Mouse (Mus musculus) lung, adult 2 months (tissue): ENCODE results near the gene Slc38a9. TPM values are rescaled to one million over a fixed set of nuclear protein-coding genes. Genes with fewer than 3 reads are reported as not detected.

Experiments
- DNase-seq: peaks from one replicate; pipeline ENCODE4 v3.0.0; 2022
- H3K4me1 ChIP-seq: fragments of 200-500 bp; 2 replicates; pipeline ENCODE4 v1.6.1; 2011; ENCODE audit warnings: low read length; ENCODE audit not compliant: control insufficient read depth, insufficient read depth
- H3K4me3 ChIP-seq: fragments of 200-500 bp; replicated peaks from 2 replicates; pipeline ENCODE3; 2011; ENCODE audit warnings: low read depth, mild to moderate bottlenecking, control low read depth, low read length; ENCODE audit errors: extremely low read depth
- CTCF ChIP-seq: fragments of 200-500 bp; IDR thresholded peaks from 2 replicates; pipeline ENCODE4 v1.5.1; 2011; ENCODE audit warnings: mild to moderate bottlenecking, low read length, control low read depth; ENCODE audit not compliant: insufficient read depth
- POLR2A ChIP-seq: fragments of 200-500 bp; IDR thresholded peaks from 2 replicates; pipeline ENCODE4 v1.6.1; 2011; ENCODE audit warnings: low read depth, mild to moderate bottlenecking, control low read depth, low read length, borderline replicate concordance; ENCODE audit errors: extremely low read depth
- WGBS: fragments of 180-500 bp; shearing (Covaris S2); methylation state at CpG from one replicate; pipeline ENCODE4 v1.1.7; 2018; 5-methylcytosine and 5-hydroxymethylcytosine counted together
- polyA plus RNA-seq: library from polyadenylated mRNA; depleted of rRNA; stranded (reverse); fragments of >200 nt; gene quantifications from 2 replicates; pipeline ENCODE4 v1.2.3, GENCODE M21; 2012

The Slc38a9 gene
- polyA plus RNA-seq, 1 experiment, result 15.3 TPM

DNA sequence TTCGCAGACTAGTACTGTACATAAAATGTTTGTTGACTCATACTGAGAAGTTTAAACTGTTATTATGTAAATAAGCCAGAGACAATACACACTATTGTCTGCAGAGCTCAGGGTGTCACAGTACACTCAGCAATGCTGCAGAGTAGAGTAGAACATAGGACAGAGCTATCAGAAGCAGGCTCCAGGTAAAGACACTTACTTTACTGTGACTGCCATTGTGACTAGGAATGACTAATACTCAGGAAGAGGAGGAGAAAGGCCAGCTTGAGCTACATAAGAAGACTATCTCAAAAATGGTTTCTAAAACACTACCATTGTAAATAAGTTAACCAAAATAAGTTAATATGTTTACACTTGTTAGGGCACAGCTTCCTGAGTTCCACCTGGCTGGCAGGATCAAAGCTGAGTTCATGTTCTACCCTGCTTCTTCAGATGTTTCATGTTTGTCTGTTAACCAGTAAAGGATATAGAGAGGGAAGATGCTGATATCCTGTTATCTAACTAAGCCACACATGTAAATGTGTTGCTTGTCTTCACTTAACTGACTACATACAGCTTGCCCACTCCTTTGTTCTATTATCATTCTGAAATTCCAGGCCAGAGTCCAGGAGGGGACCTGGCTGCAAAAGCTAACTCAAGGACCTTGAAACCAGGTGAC lies 14.9 kb upstream of the Slc38a9 start:
- no peak for DNase-seq
- no peak overlapping the region for H3K4me3 ChIP-seq
- no peak for TF ChIP-seq CTCF
- TF ChIP-seq POLR2A, result no peak
- 83% methylated on average over 1 of the region's 1 CpGs for WGBS
- H3K4me1 ChIP-seq, result no peaks in the 10 kb centered on the region

DNA sequence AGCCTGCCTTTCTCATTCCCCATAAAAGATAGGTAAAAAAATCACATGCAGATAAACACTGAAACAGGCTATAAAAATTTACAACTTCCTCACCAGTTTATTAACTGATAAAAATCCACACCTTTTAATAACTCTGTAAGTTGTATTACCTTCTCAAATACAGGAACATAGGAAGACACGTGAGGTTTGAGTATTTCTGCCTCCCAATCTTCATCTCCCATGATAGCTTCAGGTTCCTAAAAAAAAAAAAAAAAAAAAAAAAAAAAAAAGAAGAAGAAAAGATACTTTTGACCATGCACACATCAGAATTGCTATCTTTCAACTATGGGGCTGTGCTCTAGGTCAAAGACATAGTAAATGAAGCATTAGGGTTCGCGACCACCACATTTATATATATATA lies 9.4 kb upstream of the Slc38a9 start:
- Histone ChIP-seq H3K4me3 (no peak overlapping the region), H3K4me1 (no peaks in the 10 kb centered on the region)
- no peak for TF ChIP-seq POLR2A
- TF ChIP-seq CTCF, result no peak
- no peak for DNase-seq
- WGBS, result 93% methylated on average over 3 of the region's 3 CpGs

DNA sequence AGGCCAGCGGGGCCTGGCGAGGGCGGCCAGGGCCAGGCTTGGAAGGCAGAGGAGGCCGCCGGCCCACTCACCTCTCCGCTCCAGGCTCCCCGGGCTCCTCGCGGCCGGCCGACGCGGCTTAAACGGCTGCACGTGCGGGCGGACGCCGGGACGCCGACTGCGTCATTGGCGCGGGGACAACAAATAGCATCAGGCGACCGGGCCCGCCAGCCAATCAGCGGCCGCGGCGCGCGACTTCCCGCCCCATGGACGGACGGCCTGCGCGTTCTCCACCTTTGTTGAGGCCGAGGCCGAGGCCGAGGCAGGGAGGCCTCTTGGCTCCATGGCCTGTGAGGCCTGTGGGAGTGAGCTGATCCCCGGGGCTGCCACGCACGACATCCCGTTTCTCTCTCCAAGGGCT lies 8.3 kb upstream of the Slc38a9 start, which contains the start of gene Ddx4:
TSS of gene Ddx4 (minus strand) at position 271 of the 400 bp plus-strand sequence.
- Histone ChIP-seq H3K4me3 (no peak within 1 kb of the TSS), H3K4me1 (no peaks in the 10 kb centered on the region)
- TF ChIP-seq POLR2A (no peak), CTCF (no peak)
- WGBS, result 81% methylated on average over 45 of the region's 45 CpGs
- DNase-seq, result no peak

DNA sequence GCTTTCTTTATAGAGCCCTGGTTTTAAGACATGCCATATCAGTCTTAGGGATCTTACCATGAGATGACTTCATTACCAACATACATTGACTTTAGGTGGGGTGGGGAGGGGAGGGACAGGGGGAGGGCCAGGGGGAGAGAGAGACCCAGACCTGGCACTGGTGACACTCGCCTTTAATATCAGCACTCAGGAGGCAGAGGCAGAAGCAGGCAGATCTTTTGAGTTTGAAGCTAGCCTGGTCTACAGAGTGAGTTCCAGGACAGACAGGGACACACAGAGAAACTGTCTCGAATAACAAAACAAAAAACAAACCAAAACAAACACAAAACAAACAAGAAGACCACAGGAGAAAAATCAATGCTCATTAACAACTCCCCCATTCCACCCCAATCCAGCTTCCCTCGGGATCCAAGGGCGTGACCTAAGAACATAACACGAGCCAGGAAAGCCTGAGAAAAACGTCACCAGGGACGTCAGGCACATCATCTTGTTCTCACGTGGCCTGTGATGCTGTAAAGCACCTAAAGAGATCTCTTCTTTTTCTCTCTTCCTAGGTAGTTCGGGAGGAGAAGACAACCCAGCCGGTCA lies 471 bp upstream of the Slc38a9 start:
- DNase-seq, result no peak
- TF ChIP-seq POLR2A (no peak), CTCF (no peak)
- 0 out of 2 replicates have a peak, but pooled peaks cover 2% of the 10 kb centered on the region for H3K4me1 ChIP-seq
- 1% methylated on average over 10 of the region's 10 CpGs for WGBS
- peak overlapping the region; percentile 67 for H3K4me3 ChIP-seq

DNA sequence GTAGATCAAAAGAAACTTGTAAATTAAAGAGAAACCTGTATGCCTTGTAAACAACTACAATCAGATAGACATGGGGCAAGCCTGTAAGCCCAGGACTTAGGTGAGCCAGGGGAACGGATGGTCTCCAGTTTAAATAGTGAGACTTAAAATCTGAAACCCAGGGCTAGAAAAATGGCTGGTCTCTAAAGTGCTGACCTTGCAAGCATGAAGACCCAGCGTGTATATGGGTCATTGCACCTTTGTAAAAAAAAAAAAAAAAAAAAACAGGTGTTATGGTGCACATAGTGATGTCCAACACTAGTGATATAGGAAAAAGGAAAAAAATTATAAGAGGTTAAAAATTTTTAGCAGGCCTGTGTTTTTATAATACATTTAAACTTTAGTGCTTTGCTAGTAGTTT lies 1.1 kb downstream of the Slc38a9 start:
- H3K4me3 ChIP-seq, result no peak overlapping the region
- no peak for DNase-seq
- TF ChIP-seq CTCF (no peak), POLR2A (no peak)
- 0 out of 2 replicates have a peak, but pooled peaks cover 2% of the 10 kb centered on the region for H3K4me1 ChIP-seq
- 77% methylated on average over 2 of the region's 2 CpGs for WGBS

DNA sequence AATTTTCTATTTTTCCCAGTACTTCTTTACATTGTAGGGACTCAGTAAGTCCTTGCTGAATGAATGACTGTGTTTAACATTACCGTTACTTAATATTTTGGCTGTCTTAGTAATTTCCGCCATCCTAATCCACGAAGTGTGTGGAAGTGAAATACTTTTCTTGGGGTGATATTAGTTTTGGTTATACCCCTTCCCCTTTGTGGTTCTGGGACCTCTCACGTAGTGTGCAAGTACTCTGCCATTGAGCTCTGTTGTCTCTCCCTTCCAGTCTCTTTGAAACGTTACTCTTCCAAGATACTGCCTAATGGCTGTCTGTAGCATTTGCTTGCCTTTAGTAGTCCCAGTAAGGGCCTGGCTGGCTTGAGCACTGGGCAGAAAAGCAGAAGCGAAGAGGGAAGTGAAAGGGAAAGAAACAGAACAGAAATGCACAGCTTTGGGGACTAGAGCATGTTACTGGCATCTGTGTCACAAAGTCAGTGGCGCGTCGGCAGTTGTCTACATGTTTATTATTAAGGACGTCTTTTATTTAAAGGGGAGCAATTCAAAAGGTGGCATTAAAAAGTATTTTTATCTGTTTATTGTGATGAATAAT lies 6.0 kb downstream of the Slc38a9 start:
- DNase-seq, result no peak
- Histone ChIP-seq H3K4me1 (no peaks in the 10 kb centered on the region), H3K4me3 (no peak overlapping the region)
- WGBS, result 80% methylated on average over 10 of the region's 10 CpGs
- TF ChIP-seq POLR2A (no peak), CTCF (no peak)

DNA sequence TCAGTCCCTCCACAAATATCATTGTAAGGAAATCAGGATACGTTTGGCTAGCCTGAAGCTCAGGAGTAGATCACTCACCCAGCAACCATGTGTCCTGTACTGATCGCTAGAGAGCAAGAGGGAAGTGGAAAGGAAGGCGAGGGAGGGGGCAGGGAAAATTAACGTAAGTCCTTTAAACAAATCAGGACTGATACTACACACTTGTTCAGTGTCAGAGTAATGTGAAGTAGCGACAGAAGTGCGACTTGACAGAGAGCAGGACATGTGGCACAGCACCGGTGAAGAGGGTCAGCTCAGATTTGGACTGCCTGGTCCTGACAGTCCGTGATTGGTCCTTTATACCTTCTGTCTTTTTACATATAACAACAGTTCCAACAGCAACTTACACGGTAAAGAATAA lies 6.7 kb downstream of the Slc38a9 start:
- no peaks in the 10 kb centered on the region for H3K4me1 ChIP-seq
- no peak for TF ChIP-seq CTCF
- no peak for TF ChIP-seq POLR2A
- DNase-seq, result no peak
- WGBS, result 54% methylated on average over 9 of the region's 9 CpGs
- no peak overlapping the region for H3K4me3 ChIP-seq

DNA sequence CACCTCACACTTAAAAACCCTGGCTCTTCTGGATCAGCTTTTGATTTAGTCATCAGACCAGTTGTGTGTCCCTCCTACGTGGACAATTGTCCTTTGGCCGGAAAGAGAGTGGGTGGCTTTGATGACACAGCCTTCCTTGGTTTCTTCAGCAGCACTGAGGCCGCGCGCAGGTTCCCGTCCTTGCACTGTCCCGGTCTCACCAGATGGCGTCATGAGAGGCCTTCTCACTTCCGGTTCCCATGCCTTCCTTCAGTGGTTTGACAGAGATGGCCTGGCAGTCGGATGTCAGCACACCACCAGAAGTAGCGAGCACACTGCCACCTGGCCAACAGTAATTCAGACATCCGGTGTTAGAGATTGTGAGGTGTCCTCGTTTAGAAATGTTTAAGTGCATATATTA lies 11.2 kb downstream of the Slc38a9 start:
- no peak for DNase-seq

DNA sequence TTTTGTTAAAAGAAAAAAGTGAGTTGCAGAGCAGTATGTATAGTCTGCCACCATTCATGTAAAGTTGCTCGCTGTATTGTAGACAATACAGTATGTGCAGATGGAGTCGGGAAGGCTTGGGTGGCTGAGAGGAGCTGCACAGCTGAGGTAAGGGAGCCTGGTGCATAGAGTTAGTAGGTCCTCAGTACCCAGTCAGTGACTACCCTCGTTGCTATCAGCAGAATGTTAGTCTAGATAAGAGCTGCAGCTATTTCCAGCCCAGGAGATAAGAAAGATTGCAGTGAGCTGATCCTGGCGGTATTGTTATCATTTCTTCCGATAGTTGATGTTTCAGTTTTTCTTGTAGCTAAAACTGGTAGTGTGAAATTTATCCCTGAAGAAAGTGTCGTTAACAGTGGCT lies 12.2 kb downstream of the Slc38a9 start:
- TF ChIP-seq POLR2A (no peak), CTCF (no peak)
- 59% methylated on average over 6 of the region's 6 CpGs for WGBS
- no peak for DNase-seq
- Histone ChIP-seq H3K4me3 (no peak overlapping the region), H3K4me1 (no peaks in the 10 kb centered on the region)

More for the DNA sequence above, 11.2 kb downstream of the Slc38a9 start:
- no peak overlapping the region for H3K4me3 ChIP-seq
- 0 out of 2 replicates have a peak, but pooled peaks have one; percentile 12 for TF ChIP-seq CTCF
- TF ChIP-seq POLR2A, result no peak
- no peaks in the 10 kb centered on the region for H3K4me1 ChIP-seq
- WGBS, result 64% methylated on average over 13 of the region's 13 CpGs

DNA sequence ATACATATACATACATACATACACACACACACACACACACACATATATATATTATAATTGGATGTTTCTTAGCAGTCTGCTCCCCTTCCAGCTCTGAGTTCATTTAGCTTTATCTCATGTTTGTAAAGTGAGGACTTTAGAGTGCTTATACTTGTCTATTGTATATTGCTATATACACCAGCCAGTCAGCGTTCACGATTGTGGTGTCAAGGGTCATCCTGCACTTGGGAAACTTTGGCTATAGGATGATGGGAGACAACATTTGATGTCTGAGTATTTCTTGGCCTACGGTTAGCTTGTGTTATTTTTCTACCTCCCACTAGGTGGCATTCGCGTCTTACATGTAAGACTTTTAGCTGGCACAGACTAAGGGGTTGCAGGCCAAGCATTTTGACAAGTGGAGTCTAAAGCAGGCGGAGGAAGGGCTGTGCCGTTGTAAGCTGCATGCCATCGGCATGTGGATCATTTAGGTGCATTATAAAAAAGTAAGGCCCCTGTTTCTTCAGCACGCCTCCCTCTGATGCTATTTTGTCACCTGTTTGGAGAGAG lies 13.4 kb downstream of the Slc38a9 start:
- TF ChIP-seq POLR2A, result no peak
- TF ChIP-seq CTCF, result peak; percentile 50
- peak; percentile 60 for DNase-seq
- WGBS, result 5% methylated on average over 9 of the region's 9 CpGs

More for the DNA sequence above, 13.4 kb downstream of the Slc38a9 start:
- no peak overlapping the region for H3K4me3 ChIP-seq
- H3K4me1 ChIP-seq, result no peaks in the 10 kb centered on the region
